Mouse (Mus musculus) limb, embryonic 14.5 days (tissue): ENCODE measurements around the gene Cphx1. TPM values are rescaled to one million over a fixed set of nuclear protein-coding genes. Genes with fewer than 3 reads are reported as not detected.
"Not testable (repeated sequence)": the region's sequence is repeated elsewhere in the genome, so short reads cannot be mapped to it uniquely, and the experiment has no call there.

ENCODE experiments used
- ATAC-seq: fragments of 200-750 bp; cut with Nextera tagmentation; 2 replicates; pipeline ENCODE4 v1.8.0; 2017; ENCODE audit warnings: low read depth, moderate number of reproducible peaks, moderate TSS enrichment; ENCODE audit not compliant: low FRiP score
- DNase-seq: peaks from one replicate; pipeline ENCODE4 v3.0.0-alpha.2; 2015; ENCODE audit warnings: low spot score
- H3K27ac ChIP-seq: fragments of 300-500 bp; sonication (generic); replicated peaks from 2 replicates; pipeline ENCODE4 v1.5.1; 2014; ENCODE audit warnings: low read depth, mild to moderate bottlenecking, low read length, moderate library complexity, mixed read lengths
- H3K27me3 ChIP-seq: fragments of 300-500 bp; sonication (generic); 2 replicates; pipeline ENCODE4 v1.6.1; 2014; ENCODE audit warnings: low read length, mixed read lengths; ENCODE audit not compliant: control insufficient read depth, insufficient read depth
- H3K36me3 ChIP-seq: fragments of 300-500 bp; sonication (generic); 2 replicates; pipeline ENCODE4 v1.6.1; 2014; ENCODE audit warnings: mild to moderate bottlenecking, low read length, moderate library complexity, mixed read lengths; ENCODE audit not compliant: control insufficient read depth, insufficient read depth
- H3K4me1 ChIP-seq: fragments of 300-500 bp; sonication (generic); 2 replicates; pipeline ENCODE4 v1.6.1; 2014; ENCODE audit warnings: antibody characterized with exemption, low read length, mixed read lengths; ENCODE audit not compliant: control insufficient read depth, insufficient read depth
- H3K4me2 ChIP-seq: fragments of 300-500 bp; sonication (generic); replicated peaks from 2 replicates; pipeline ENCODE4 v1.6.1; 2014; ENCODE audit warnings: low read depth, mild to moderate bottlenecking, low read length, moderate library complexity; ENCODE audit not compliant: severe bottlenecking
- H3K4me3 ChIP-seq: fragments of 300-500 bp; sonication (generic); replicated peaks from 2 replicates; pipeline ENCODE4 v1.5.1; 2014; ENCODE audit warnings: low read length
- H3K9ac ChIP-seq: fragments of 300-500 bp; sonication (generic); 2 replicates; pipeline ENCODE4 v1.6.1; 2014; ENCODE audit warnings: mild to moderate bottlenecking, low read depth, low read length, moderate library complexity; ENCODE audit not compliant: severe bottlenecking
- H3K9me3 ChIP-seq: fragments of 300-500 bp; sonication (generic); 2 replicates; pipeline ENCODE4 v1.6.1; 2016; ENCODE audit warnings: low read length; ENCODE audit not compliant: control insufficient read depth
- WGBS: fragments of 180-500 bp; shearing (Covaris S2); extraction: QIAGEN DNeasy Blood & Tissue Kit; methylation state at CpG from one replicate; pipeline ENCODE4 v1.1.7; 2014; 5-methylcytosine and 5-hydroxymethylcytosine counted together
- polyA plus RNA-seq, 2 experiments: library from polyadenylated mRNA; depleted of rRNA in 1 of 2; stranded (reverse) in 1 of 2; unstranded in 1 of 2; fragments of >200 nt; fragmentation: Nextera tagmentation in 1 of 2; extraction: Ambion mirVana in 1 of 2; gene quantifications; 2 replicates each; pipeline versions ENCODE4 v1.2.1 to v1.2.3; 2012 to 2014

Cphx1 gene
- polyA plus RNA-seq, 2 experiments, result 0.11 TPM; not detected in 1

- not testable (repeated sequence) for H3K4me3 ChIP-seq, H3K9ac ChIP-seq, H3K36me3 ChIP-seq, H3K4me2 ChIP-seq, H3K9me3 ChIP-seq, DNase-seq, H3K27ac ChIP-seq, H3K4me1 ChIP-seq, H3K27me3 ChIP-seq
- ATAC-seq, result peak; percentile 89
- WGBS, result no CpG with 5 or more reads among the region's 44 CpGs
Measured at GRCm38 (mm10) chr14:25926814-25927561, 11.1 kb upstream of the Cphx1 start.

GRCm38 (mm10) chr14:25927562-25927881 lies 10.6 kb upstream of the Cphx1 start, which contains the start of gene Tmem254a:
Gene Tmem254a, minus strand, starts transcription at chr14:25927672.
- not testable (repeated sequence) for H3K27me3 ChIP-seq, H3K4me2 ChIP-seq, H3K27ac ChIP-seq, H3K9me3 ChIP-seq, H3K9ac ChIP-seq, H3K36me3 ChIP-seq, H3K4me3 ChIP-seq, H3K4me1 ChIP-seq, DNase-seq
- ATAC-seq, result peak; percentile 88
- WGBS, result no CpG with 5 or more reads among the region's 10 CpGs

GRCm38 (mm10) chr14:25936867-25937630 lies 1.1 kb upstream of the Cphx1 start:
- not testable (repeated sequence) for ATAC-seq, DNase-seq, H3K36me3 ChIP-seq, H3K9ac ChIP-seq, H3K27ac ChIP-seq, H3K4me2 ChIP-seq, H3K27me3 ChIP-seq, H3K4me3 ChIP-seq, H3K9me3 ChIP-seq, H3K4me1 ChIP-seq
- no CpG with 5 or more reads among the region's 5 CpGs for WGBS

- H3K27ac ChIP-seq, ATAC-seq, H3K36me3 ChIP-seq, H3K27me3 ChIP-seq, DNase-seq, H3K4me2 ChIP-seq, H3K9me3 ChIP-seq, H3K9ac ChIP-seq, H3K4me1 ChIP-seq, H3K4me3 ChIP-seq: not testable (repeated sequence)
- WGBS, result no CpG with 5 or more reads among the region's 3 CpGs
Measured at GRCm38 (mm10) chr14:25957861-25958260, 19.8 kb downstream of the Cphx1 start.

- H3K4me1 ChIP-seq, H3K9ac ChIP-seq, H3K36me3 ChIP-seq, H3K27me3 ChIP-seq, H3K9me3 ChIP-seq, DNase-seq: not testable (repeated sequence)
- H3K4me2 ChIP-seq, result peak within 1 kb of the TSS; percentile 35; the same call in 1 of the 2 replicates
- WGBS, result no CpG with 5 or more reads among the region's 25 CpGs
- peak; percentile 89 for ATAC-seq
- peak within 1 kb of the TSS; percentile 76 for H3K27ac ChIP-seq
- H3K4me3 ChIP-seq, result 0 out of 2 replicates have a peak within 1 kb of the TSS, but pooled peaks have one; percentile 8
Measured at GRCm38 (mm10) chr14:25978371-25979241, 40.5 kb downstream of the Cphx1 start, which contains the start of gene Duxbl1. Gene Duxbl1, plus strand, starts transcription at chr14:25978577.

- not testable (repeated sequence) for H3K36me3 ChIP-seq, H3K4me1 ChIP-seq, H3K9me3 ChIP-seq, H3K27me3 ChIP-seq, H3K9ac ChIP-seq
- peak overlapping the region; percentile 76 for H3K27ac ChIP-seq
- H3K4me3 ChIP-seq, result 0 out of 2 replicates have a peak overlapping the region, but pooled peaks have one; percentile 8
- 3% methylated on average over 6 of the region's 13 CpGs for WGBS
- DNase-seq (peak; percentile 2), ATAC-seq (peak; percentile 39; the same call in 1 of the 2 replicates)
- peak overlapping the region; percentile 35; the same call in 1 of the 2 replicates for H3K4me2 ChIP-seq
Measured at GRCm38 (mm10) chr14:25979242-25979941, 41.3 kb downstream of the Cphx1 start.

GRCm38 (mm10) chr14:25981880-25982279 lies 43.8 kb downstream of the Cphx1 start:
- H3K27me3 ChIP-seq, H3K9me3 ChIP-seq, H3K36me3 ChIP-seq, H3K4me2 ChIP-seq, H3K4me1 ChIP-seq, H3K9ac ChIP-seq, H3K27ac ChIP-seq, H3K4me3 ChIP-seq, ATAC-seq: not testable (repeated sequence)
- 67% methylated on average over 5 of the region's 9 CpGs for WGBS
- peak; percentile 1 for DNase-seq
